Mouse (Mus musculus): Measurements from ENCODE around the gene 1600002K03Rik. TPM values are rescaled to one million over a fixed set of nuclear protein-coding genes. Genes with fewer than 3 reads are reported as not detected.
A peak's percentile ranks its signal among the peaks of the same experiment; 100 is the strongest.

The 1600002K03Rik gene
- total and polyA plus RNA-seq, 3 experiments, result 5.9 to 6.3 (median 6.0) TPM

DNA sequence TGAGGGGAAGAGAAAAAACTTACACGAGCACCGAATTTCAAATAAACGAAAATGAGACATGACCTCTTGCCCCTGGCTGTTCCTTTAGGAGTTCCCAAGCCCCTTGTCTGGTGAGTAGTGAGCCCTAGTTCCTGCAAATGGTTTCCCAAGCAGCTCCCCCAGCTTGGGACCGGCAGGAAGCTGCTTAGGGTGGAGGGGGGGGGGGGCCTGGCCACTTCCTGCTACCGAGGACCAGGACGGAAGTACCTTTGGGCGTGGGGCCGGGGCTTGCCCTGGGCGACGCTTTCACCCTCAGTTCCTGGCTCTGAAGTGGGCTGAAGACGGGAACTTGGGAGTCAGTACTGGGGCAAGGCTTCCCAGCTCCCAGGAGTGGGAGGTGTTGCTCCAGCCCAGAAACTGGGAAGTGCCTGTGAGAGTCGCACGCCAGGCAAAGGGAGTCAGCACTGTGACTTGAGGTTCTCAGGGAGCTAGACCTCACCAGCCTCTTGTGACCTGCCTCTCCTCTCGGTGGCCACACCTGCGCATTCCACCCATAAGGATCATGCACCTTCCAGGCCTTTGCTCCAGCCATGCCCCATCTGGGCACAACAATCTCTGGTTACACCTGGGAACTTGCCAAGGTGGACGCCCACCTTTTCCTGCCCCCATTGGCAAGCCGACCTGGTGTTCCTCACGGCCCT lies 14.3 kb upstream of the 1600002K03Rik start:
- H3K9ac ChIP-seq (ENCODE audit: low read depth, low read length), result peak overlapping the region; percentile 40
- H3K79me2 ChIP-seq (replicated peaks; ENCODE audit: control insufficient read depth, insufficient read depth, low read length), result no peaks in the 10 kb centered on the region
- WGBS, result 4% methylated on average over 18 of the region's 18 CpGs
- H3K27ac ChIP-seq, result peak overlapping the region; percentile 95
- H3K4me3 ChIP-seq, result peak overlapping the region; percentile 43; the same call in 1 of the 2 replicates
- H3K4me1 ChIP-seq (ENCODE audit: control insufficient read depth, insufficient read depth, low read length), result peaks cover 33% of the 10 kb centered on the region
- H3K27me3 ChIP-seq (ENCODE audit: control insufficient read depth, insufficient read depth, low read length), result no peaks in the 10 kb centered on the region
- intact Hi-C loops (cut with DNase I), result loop anchor here (1.0 kb wide), 1 partner anchor 8 kb away; no protein-coding TSS in a partner anchor
- TF ChIP-seq CTCF (IDR thresholded peaks at IDR 0.05), result no peak
- TF ChIP-seq EP300 (IDR thresholded peaks at IDR 0.05; ENCODE audit: insufficient read depth, low read depth, low read length), result peak; percentile 73; the same call in 1 of the 2 replicates
- peak; percentile 71 for TF ChIP-seq POLR2A (IDR thresholded peaks at IDR 0.05; ENCODE audit: insufficient read depth, low read depth, low read length)
- DNase-seq, result peak; percentile 82 to 89
- H3K36me3 ChIP-seq (ENCODE audit: control insufficient read depth, insufficient read depth, low read length), result peaks cover 22% of the 10 kb centered on the region

DNA sequence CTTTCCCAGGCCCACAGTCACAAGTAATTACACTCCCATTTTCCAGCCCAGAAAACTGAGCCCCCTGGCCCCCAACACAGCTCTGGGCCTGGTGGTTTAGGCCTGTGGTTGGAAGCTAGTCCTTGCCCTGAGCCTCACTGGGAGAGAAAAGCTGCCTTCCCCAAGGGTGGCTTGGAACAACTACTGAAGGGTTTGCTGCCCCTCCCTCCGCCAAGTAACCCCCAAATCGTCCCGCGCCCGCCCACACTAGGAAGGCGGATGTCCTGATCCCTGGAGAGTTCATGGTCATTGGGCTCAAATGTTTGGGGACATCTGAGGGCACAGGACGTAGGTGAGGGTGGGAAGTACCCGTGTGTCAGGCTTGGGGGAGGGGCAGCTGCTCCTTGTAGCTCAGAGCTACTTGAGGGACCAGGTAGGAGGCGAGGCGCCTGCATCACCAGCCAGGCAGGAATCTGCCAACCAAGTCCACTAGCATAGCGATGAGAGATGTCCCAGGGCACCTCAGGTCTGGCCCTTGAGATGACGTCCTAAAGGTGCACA lies 13.7 kb upstream of the 1600002K03Rik start:
- Histone ChIP-seq H3K4me1 (ENCODE audit: control insufficient read depth, insufficient read depth, low read length) (peaks cover 37% of the 10 kb centered on the region), H3K36me3 (ENCODE audit: control insufficient read depth, insufficient read depth, low read length) (peaks cover 20% of the 10 kb centered on the region), H3K79me2 (replicated peaks; ENCODE audit: control insufficient read depth, insufficient read depth, low read length) (no peaks in the 10 kb centered on the region), H3K27me3 (ENCODE audit: control insufficient read depth, insufficient read depth, low read length) (no peaks in the 10 kb centered on the region), H3K4me3 (peak overlapping the region; percentile 43), H3K27ac (peak overlapping the region; percentile 95), H3K9ac (ENCODE audit: low read depth, low read length) (peak overlapping the region; percentile 40)
- intact Hi-C loops (cut with DNase I), result no loop called here
- 7% methylated on average over 12 of the region's 12 CpGs for WGBS
- peak in 1 of 2 experiments; percentile 77 for DNase-seq
- TF ChIP-seq POLR2A (IDR thresholded peaks at IDR 0.05; ENCODE audit: insufficient read depth, low read depth, low read length), result no peak; the same call in 1 of the 2 replicates

DNA sequence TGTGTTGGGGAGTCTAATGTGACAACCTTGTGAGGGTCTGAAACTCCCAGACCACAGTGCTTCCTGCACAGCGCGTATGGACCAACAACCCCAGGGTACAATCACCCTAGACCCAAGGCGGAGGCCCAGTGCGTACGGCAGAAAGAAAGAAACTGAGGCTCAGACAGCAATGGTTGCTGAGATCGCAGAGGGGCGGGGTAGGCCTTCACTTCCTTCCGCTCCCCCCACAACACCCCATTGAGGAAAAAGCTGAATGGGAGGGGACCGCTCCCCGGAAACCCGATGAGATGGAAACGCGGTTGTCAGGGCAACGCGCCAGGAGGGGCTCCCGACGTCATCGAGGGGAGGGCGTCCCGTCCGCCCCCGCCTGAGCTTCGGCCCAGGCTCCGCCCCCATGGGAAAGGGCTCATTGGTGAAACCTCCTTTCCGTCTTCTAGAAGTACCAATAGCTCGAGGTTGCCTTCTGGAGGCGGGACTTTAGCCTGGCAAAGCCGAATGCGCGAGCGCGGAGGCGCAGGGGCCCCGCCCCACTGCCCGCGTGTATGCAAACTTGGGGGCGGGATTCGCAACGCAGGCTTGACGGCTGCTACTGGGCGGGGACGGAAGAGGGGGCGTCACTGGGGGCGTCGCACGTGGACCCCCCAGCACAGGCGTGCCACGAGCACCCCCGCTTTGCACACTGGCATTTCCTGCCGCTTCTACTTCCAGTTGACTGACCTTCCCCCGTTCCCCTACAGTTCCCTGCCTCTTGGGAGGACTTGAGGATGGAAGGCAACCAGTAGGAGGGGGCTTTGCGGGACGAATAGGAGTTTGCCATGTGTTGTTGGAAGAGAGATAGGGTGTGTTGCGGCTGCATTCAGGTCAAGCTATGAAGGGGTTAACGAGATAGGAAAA lies 12.9 kb upstream of the 1600002K03Rik start:
- intact Hi-C loops (cut with DNase I), result no loop called here
- Histone ChIP-seq H3K27me3 (ENCODE audit: control insufficient read depth, insufficient read depth, low read length) (no peaks in the 10 kb centered on the region), H3K4me3 (peak overlapping the region; percentile 45), H3K4me1 (ENCODE audit: control insufficient read depth, insufficient read depth, low read length) (peaks cover 37% of the 10 kb centered on the region), H3K27ac (peak overlapping the region; percentile 95), H3K9ac (ENCODE audit: low read depth, low read length) (peak overlapping the region; percentile 40), H3K79me2 (replicated peaks; ENCODE audit: control insufficient read depth, insufficient read depth, low read length) (no peaks in the 10 kb centered on the region), H3K36me3 (ENCODE audit: control insufficient read depth, insufficient read depth, low read length) (peaks cover 17% of the 10 kb centered on the region)
- peak; percentile 98 to 99 for DNase-seq
- TF ChIP-seq CTCF (IDR thresholded peaks at IDR 0.05) (no peak), EP300 (IDR thresholded peaks at IDR 0.05; ENCODE audit: insufficient read depth, low read depth, low read length) (peak; percentile 86; the same call in 1 of the 2 replicates), POLR2A (IDR thresholded peaks at IDR 0.05; ENCODE audit: insufficient read depth, low read depth, low read length) (peak; percentile 75)
- WGBS, result under 1% methylated on average over 55 of the region's 55 CpGs

DNA sequence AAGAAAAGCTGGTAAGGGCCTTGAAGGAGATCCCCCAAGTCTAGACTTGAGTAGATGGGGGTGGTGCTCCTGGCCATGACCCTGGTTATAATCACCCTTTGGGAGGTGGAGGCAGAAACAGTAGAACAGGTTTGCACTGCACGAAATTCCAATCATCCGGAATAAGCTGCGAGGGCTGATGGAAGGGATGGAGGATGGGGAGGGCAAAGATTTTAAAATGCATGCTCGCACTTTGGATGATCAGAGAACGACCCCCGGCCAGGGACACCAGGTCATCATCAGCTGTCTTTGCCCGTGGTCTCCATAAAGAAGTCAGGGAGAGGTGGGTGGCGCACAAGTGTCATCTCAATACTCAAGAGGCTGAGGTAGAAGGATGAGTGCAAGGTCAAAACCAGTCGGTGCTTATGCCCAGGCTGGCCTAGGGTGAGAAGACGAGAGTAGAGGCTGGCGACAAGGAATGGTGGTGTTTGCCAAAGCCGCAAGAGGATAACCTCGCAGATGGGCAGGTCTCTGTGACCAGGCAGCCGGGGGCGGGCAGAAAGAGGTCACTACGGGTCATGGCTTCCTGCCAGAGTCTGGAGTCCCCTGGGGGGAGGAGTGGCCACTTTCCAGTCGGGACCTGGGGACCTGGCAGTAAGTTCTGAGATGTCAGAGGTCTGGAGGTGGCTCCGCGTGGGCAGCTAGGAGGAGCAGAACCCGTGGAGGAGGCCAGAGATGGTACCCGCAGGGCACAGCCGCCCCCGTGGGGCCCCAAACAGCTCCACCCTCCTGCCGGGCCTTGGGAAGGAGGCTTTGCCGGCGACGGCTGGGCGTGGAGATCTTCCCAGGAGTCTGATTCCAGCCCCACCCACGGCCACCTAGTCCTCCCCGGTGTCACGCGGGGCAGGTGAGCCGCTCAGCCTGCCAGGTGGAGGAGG lies 12.0 kb upstream of the 1600002K03Rik start:
- Histone ChIP-seq H3K36me3 (ENCODE audit: control insufficient read depth, insufficient read depth, low read length) (peaks cover 14% of the 10 kb centered on the region), H3K27me3 (ENCODE audit: control insufficient read depth, insufficient read depth, low read length) (no peaks in the 10 kb centered on the region), H3K4me3 (peak overlapping the region; percentile 45), H3K4me1 (ENCODE audit: control insufficient read depth, insufficient read depth, low read length) (peaks cover 35% of the 10 kb centered on the region), H3K79me2 (replicated peaks; ENCODE audit: control insufficient read depth, insufficient read depth, low read length) (no peaks in the 10 kb centered on the region), H3K9ac (ENCODE audit: low read depth, low read length) (peak overlapping the region; percentile 73), H3K27ac (peak overlapping the region; percentile 95)
- TF ChIP-seq EP300 (IDR thresholded peaks at IDR 0.05; ENCODE audit: insufficient read depth, low read depth, low read length) (no peak), CTCF (IDR thresholded peaks at IDR 0.05) (no peak), POLR2A (IDR thresholded peaks at IDR 0.05; ENCODE audit: insufficient read depth, low read depth, low read length) (peak; percentile 57)
- DNase-seq, result peak; percentile 89 to 94
- 2% methylated on average over 33 of the region's 33 CpGs for WGBS
- intact Hi-C loops (cut with DNase I), result no loop called here

GRCm38 (mm10) chr10:80161522-80162242 lies 11.1 kb upstream of the 1600002K03Rik start:
- intact Hi-C loops (cut with DNase I), result no loop called here
- WGBS, result 18% methylated on average over 6 of the region's 7 CpGs
- no peak overlapping the region for H3K9ac ChIP-seq (ENCODE audit: low read depth, low read length)
- no peaks in the 10 kb centered on the region for H3K79me2 ChIP-seq (replicated peaks; ENCODE audit: control insufficient read depth, insufficient read depth, low read length)
- H3K27ac ChIP-seq, result peak overlapping the region; percentile 95
- H3K4me1 ChIP-seq (ENCODE audit: control insufficient read depth, insufficient read depth, low read length), result peaks cover 33% of the 10 kb centered on the region
- H3K4me3 ChIP-seq, result no peak overlapping the region
- H3K36me3 ChIP-seq (ENCODE audit: control insufficient read depth, insufficient read depth, low read length), result peaks cover 8% of the 10 kb centered on the region
- DNase-seq, result peak; percentile 64 to 66
- no peaks in the 10 kb centered on the region for H3K27me3 ChIP-seq (ENCODE audit: control insufficient read depth, insufficient read depth, low read length)
- TF ChIP-seq EP300 (IDR thresholded peaks at IDR 0.05; ENCODE audit: insufficient read depth, low read depth, low read length) (no peak), POLR2A (IDR thresholded peaks at IDR 0.05; ENCODE audit: insufficient read depth, low read depth, low read length) (0 out of 2 replicates have a peak, but pooled peaks have one; percentile 15), CTCF (IDR thresholded peaks at IDR 0.05) (no peak)
